Mouse (Mus musculus) cerebellum, postnatal 36 days (tissue): Measurements from ENCODE around the gene Sun3.

Experiments used
- DNase-seq, 2 experiments: peaks; one replicate each; pipeline ENCODE4 v3.0.0; 2021 to 2022; ENCODE audit warnings: mixed read lengths in 2 of 2

Gene Sun3

DNA sequence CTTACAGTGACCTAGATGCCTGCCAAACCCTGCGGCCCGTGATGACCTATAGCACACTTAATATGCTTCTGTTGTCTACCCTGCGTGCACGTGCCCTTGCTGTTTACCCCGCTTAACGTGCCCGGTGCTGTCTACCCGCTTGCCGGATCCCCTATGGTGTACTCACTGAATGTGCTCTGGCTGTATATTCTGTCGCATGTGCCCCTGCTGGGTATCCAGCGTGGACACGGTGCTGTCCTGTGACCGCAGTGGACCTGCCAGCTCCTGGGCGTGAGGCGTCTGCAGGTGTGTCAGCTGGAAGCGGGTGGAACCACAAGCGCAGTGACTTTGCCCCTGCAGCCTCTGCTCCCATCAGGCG is at the start of gene Sun3:
Gene Sun3, minus strand, starts transcription at position 289 of the 358 bp plus-strand sequence.
- peak in 1 of 2 experiments; percentile 9 for DNase-seq

DNA sequence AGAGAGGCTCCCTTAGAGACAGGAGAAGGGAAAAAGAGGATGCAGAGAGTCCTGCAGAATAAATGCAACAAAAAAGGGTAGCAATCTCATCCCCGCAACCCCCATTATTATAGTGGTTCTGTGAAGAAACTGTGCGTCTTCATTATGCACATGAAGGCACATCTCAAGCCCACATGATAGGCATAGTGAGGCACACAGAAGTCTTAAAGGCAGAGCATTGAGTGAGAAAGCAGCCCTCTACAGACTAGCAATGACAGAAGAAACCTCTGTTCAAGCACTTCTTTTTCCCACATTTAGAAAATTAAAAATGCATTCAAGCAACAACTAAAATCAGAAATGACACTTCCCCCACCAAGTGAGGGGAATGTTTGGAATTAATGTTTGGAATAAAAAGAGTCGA is 27.7 kb upstream of the Sun3 start:
- DNase-seq = no peak

DNA sequence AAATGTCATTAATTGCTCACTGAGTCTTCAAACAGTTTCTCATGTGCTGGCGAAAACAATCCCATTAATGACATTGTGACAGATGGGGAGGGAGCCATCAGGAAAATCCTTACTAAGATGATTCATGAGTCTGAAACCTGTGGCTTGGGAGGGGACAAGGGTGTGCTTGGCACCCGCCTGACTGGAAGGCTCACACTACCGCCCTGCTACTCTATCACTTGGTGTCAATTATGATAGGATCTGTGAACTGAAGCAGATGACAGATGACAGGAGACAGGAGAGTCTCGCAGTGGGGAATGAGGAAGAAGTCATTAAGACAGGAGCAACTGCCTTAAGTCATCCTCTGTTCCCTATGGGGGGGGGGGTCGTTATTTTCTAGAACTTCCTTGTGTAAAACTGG is 11.7 kb upstream of the Sun3 start:
- DNase-seq = no peak

DNA sequence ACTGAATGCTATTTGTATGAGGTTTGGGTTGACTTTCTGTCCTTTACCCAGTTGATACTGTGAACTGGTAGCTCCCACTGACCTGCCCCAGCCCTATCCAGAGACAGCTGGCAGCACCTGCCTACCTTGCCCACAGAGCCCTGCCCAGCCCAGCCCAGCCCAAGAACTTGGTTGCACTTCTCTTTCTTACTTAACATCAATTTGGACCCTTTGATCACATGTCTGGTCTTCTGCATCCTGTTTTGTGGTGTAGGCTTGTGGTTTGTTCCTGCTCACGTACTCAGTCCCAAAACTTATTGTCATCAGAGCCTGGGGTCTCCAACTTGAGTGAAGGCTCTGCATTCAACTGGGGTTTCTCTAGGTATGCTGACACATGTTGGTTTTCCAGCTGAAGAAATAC is 11.2 kb upstream of the Sun3 start:
- DNase-seq = no peak

DNA sequence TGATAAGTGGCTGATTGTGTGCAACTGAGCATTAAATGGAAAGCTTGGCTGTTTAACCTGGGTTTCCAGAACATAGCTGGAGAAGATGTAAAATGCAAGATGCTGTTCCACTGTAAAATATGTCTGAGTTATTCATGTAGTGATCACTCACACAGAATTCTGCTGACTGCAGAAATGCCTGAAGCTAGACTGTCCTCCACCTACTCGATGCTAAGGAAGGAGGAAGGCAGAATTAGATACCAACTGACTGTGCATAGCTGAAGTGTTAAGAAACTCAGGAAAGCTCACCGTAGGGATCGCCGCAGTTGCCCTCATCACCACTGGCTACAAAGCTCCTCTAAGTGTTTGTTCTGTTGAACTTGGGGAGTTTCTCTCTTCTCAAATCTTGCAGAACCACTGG is 8.9 kb upstream of the Sun3 start:
- no peak for DNase-seq

DNA sequence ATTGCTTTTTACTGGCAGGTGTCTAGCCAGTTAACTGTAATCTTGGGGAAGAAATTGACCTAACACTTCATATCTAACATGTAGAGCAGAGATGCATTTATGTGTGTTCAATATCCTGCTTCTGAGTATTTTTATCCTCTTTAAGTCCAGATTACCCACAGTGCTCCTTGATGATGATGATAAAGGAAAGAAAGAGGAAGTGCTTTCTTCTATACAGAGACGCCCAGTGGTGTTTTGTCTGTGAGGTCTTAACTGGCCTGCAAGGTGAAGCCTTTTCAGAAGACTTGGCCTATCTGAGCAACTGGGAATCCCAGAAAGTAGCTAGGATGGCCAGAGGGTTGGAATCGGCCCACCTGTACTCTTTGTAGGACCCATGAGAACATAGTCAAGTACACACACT is 8.1 kb upstream of the Sun3 start:
- no peak for DNase-seq

DNA sequence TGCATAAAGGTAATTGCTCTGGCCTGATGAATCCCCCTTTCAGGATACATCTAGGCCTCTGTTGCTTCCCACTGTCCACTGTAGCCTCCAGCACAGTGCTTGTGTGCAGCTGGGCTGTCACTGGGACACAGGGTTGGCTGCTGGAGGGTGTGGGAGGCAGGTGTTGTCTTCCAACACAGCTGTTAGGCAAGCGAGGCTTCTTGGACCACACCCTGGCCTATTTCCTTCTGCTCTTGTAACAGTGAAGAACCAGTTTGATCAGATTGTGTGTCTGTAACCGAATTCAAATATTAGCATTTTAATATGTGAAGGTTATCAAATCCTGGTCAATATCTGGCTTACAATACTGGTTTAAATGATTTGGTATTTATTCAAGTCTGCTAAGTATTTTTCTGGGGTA is 3.1 kb upstream of the Sun3 start:
- DNase-seq = no peak

DNA sequence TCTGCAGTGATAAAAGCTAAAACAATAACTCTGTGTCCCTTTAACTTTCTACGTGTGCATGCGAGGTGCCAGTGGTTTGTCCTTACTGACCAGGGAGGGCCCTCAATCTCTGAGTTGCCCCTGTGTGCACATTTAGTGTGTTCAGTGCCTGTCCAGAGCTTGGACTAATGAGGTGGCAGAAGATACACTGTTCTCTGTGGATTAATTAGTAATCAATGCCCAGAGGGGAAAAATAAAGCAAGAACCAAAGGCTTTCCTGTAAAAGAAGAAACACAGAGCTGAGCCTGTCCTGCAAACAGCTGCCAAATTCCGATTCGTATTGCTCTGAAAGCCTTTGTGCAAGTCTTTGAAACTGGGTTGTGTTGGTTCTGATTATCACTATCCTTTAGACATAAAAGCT is 1.4 kb upstream of the Sun3 start:
- DNase-seq = no peak

DNA sequence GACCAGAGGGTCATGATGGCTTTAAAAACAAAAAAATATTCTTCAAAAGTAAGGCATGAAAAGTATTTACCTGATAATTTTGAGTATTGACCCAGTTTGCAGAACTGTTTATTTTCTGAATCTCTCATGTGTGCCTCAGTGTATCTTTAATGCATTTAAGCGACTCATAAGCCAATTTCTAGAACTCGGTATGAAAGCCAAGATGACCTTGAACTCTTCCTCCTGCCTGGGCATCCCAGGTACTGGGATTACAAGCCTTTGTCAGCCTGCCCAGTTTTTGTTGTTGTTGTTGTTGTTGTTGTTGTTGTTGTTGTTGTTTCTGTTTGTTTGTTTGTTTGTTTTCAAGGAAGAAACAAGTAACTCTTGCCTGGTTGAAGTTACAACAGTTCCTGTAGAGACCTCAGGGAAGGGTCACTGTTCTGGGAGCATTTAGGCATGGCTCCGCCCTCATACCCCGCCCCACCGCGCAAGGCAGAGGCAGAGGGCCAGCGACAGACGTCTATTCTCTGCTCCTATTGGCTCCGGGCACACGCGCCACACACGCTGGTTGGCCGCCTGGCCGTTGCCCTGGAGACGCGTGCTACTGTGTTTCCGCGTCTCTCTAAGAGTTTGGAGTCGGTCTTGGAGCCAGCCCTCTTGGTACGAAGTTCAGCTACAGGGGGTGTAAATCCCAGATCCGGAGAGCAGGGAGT is 634 bp downstream of the Sun3 start, which contains the start of gene Gm11992:
Gene Gm11992, plus strand, starts transcription at position 584 of the 692 bp plus-strand sequence.
- DNase-seq = peak; percentile 58 to 63

DNA sequence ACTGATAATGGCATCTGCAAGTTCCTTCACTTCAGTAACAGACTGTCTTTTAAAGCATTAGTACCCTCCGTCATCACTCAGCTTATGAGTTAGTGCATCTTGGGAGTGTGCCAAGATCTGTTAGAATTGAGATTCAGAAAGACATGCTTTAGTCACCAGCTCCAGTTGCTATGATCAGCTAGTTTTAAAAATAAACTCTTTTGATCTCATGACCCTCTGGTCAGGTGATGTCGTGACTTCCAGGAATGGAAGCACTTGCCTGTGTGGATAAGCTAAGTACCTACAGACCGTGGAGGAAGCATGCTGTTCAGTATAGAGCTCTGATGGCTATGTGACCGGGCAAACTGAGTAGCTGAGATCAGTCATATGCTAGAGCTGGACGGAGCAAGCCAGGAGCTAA is 1.7 kb downstream of the Sun3 start:
- no peak for DNase-seq

DNA sequence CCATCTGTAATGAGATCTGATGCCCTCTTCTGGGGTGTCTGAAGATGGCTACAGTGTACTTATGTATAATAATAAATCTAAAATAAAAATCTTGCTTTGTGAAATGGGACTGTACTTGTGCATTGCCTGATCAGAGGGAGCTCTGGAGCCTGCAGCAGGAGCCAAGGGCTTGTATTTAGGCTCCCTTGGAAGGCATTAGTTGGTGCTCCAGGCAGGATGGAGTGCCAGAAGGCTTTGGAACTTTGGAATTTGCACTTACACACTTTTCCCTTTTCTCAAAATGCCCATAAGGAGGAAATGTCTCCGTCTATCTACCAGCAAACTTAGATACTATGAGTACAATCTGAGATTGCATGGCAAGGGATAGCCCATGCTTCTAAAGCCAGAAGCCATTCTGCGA is 2.2 kb downstream of the Sun3 start:
- no peak for DNase-seq

DNA sequence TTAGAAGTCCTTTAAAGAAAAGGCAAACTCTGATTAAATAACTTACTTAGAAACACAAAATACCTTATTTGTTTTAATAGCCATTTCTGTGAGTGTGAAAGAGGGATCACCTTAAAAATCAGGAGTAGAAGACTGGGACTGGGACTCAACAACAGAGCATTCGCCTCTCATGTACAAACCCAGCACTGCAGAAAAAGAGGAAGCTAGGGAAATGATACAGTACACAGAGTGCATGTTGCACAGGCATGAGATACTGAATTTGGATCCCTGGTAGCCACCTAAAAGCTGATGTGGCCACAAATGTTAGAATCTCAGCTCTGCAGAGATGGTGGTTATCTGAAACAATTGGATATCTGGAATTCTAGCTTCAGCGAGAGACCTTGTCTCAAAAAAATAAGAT is 17.3 kb downstream of the Sun3 start:
- DNase-seq = no peak

DNA sequence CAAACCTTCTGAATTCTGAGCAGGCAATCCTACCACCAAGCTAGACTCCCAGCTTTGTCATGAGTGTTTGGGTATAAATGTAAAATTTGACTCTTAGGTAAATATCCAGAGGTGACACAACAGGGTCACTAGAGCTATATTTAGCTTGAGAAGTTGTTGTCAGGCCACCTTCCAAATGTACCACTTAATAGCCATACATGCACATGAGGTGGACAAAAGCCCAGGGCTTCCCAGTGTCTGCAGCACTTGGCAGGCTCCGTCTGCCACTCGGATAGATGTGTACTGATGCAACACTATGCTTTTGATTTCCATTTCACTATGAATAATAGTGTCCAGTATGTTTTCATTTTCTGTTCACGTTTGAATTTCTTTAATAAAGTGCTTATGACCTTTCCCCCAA is 23.6 kb downstream of the Sun3 start:
- DNase-seq = no peak

DNA sequence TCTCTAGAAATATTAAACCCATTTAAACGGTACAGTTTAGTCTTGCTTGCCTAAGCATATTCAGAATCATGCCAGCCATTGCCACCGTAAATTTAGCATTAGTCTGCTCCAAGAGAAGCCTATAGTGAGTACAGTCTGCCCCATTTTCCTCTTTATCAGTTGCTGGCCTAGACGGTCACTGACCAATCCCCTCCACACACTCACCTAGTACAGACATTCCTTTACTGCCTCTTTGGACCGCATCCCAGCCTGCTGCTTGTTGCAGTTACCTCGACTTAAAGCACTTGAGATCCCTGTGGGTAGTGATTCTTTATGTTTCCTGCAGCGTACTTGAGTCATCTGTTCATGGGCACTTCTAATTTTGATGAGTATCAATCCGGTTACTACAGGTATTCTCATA is 24.0 kb downstream of the Sun3 start:
- no peak for DNase-seq

DNA sequence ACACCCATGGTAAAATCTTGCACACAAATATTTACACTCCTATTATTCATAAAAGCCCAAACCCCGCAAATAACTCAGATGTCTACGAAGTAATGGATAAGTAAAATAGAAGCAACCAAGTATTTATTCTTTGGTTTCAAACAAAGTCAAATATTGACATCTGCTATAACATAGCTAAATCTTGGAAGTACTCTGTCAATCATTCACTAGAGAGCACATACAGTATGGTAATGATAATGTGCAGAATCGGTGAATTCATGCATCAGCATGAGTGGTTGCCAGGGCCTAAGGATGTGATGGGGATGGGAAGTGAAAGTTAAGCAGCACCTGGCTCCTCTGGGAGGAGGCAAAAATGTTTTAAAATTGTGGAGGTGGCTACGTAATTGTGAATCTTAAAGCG is 28.6 kb downstream of the Sun3 start:
- no peak for DNase-seq

DNA sequence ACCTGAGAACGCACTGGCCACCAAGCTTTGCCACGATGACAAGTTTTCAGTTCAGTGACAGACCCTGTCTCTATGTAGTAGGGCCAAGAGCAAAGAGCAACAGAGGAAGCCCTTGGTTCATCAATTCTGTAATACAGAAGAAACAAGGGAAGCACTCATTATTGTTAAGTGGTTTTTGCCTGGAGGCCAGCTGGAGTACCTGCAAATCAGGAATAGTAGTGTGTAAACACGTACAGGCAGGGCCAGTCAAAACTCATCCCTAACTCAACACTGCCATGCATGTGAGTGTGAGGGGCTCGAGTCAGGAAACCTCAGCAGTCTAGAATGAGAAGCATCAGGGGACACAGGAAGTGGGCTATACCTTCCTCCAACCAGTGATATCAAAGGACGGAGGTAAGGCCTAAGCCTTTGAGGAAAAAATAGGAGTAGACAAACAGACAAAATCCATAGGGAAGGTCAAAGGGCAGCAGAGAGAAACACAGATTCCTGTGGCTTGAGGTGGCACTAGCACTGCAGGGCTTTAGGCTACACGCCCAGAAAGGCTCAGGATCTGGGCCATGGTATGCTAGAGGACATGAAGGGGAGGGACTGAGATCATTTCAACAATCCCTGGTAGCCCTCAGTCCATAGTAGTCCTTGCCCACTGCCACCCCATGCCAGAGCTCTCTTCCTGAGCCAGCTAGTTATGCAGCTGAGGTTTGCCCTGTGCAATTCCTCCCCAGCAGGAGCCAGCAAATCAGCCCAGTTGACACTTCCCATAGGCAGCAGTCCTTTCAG is 30.1 kb downstream of the Sun3 start:
- DNase-seq = no peak

DNA sequence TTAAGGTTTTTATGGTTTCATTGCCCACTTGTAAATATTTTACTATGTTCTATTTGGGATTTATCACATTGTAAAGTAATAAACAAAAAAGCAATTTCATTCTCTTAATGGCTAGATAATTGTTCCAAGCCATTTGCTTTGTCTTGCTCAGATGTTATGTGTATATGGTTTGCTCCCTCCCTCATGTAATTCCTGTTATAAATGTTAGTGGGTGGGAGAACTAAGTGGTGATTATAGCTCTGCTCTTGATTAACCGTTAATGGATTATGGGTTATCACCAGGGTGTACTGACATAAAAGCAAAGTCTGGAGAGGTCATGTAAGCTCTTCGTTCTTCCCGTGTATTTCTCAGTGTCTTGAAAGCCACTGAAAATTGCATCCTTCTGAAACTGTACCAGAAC is 34.1 kb downstream of the Sun3 start:
- no peak for DNase-seq

DNA sequence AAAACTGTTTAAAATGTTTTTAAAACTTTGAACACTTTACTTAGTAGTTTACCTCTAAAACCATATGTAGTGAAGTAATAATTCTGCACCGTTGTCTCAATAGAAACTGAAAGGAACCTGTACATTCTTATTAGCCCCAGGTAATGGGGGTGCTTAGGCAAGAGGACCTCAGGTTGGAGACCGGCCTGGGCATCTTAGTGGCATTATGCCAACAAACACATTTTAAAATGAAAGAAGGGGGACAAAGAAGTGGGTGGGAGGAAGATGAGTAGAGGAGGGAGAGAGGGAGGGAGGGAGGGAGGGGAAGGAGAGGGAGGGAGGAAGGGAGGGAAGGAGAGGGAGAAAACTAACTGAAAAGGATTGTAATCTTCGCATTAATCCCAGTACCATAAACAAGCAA is 37.4 kb downstream of the Sun3 start:
- no peak for DNase-seq

DNA sequence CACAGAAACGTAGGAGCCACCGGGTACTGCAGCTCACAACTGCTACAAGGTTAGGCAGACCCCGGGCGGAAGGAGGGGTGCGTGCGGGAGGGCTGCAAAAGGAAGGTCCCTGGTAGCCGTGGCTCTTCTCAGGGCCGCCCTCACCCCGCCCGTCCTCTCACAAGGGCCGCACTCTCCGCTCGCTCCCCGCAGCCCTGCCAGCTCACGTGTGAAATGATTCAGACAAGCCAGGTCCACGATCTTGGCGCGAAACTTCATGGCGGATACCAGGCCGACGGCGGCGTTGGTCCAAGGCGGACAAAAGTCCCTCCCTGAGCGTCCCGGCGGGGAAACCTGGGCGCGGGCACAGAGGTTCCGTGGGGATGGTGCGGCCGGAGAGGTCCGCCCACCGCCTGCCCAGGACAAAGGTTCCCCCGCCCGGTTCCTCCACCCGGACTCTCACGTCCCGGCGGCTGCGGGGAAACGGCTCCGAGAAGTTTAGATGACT is 37.9 kb downstream of the Sun3 start, which contains the start of gene Hus1:
Gene Hus1, minus strand, starts transcription at position 339 of the 487 bp plus-strand sequence.
- peak; percentile 89 to 93 for DNase-seq

DNA sequence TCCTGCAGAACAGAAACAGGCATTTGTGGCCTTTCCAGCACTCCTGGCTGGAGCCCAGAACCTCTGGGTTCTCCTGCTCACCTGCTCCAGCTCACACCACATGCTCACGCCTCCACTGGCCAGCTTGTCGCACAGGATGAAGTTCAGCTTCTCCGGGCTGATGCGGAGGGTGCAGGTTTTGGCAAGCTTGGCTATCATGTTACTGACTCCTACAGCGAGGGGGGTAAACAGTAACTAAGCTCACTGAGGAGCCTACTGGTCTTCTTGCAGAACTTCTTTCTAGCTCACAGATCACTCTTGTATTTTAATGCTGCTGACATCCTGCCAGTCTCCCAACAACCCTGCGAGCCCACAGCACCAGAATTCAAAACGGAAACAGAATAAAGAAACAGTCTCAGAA is 38.4 kb downstream of the Sun3 start:
- DNase-seq = peak in 1 of 2 experiments; percentile 28

DNA sequence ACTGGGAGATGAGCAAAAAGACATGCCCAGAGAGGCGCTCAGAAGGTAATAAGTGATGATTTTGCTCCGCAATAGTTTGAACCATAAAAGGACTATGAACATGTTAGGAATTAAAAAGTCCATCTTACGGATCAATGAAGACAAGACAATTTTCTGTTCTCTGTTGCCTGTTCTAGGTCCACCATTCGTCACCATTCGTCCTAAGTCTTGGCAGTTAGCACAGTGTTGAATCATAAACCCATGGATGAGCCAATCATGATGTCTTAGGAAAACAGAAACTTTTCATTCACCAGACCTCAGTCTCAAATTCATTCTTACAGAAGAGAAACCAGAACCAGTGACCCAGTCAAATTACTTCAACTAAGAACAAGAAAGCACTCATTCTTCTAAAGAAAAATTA is 40.0 kb downstream of the Sun3 start:
- DNase-seq = no peak

DNA sequence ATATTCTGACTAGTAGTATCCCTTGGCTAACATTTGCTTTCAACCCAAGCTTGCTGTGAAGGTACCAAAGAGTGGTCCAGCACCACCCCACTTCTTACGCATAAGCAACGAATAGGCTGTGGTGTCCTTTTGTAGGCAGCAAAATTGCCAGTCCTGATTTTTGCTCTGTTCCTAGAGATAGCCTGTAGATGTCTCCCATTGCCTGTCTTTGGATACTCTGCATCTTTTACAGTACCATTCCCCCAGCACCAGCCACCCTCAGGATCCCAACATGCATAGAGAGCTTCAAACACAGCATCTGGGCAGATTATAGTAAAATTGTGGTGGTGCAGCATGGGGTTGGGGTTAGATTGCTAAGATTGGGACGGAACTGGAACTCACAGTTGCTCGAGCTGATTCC is 60.7 kb downstream of the Sun3 start:
- DNase-seq = no peak

DNA sequence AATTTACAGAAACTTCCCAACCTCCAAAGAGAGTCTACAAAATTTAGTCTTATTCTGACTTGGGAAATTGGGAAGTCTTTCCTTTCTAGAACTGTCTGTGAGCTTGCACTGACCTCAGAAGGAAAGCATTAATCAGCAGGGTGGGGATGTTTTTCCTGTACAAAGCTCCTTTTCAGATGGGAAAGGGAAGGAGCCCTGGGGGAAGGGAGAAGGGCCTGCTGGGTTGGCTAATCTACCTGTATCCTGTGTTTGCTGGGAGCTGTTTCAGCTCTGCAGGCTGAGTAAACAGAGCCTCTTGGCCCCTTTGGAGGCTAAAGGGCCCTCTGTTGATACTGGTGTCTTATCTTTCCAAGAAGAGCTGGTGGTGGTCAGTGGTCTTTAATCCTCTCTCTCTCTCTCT is 62.7 kb downstream of the Sun3 start:
- DNase-seq = no peak

DNA sequence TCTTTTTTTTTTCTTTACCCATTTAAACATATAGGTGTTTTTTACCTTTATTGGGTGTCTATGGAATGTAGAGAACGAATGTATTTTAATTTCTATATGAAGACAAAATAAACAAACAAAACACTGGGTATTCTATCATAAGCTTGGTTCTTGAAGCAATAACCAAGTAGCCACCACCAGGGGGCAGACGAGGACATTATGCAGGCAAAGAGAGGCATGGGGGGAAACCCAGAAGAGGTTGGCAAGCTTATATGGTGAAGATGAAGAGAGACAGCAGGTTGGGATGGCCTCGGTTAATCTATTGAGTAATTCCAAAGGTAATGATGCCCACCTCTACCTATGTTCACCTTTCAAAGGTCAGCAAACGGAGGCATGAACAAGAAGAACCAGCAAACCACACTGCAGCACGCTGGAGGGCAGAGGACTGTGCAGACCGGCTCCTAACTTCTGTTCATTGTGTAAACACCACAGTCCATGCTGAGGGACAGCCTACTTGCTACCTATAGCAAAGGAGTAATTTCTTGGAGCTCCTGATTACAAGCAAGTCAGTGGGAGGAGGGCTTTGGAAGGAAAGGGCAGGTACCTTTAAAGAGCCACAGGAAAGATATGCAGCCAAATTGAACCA is 65.4 kb downstream of the Sun3 start:
- DNase-seq = peak; percentile 75 to 76
